Mouse (Mus musculus) heart, postnatal 25 days (tissue): ENCODE measurements around the gene Abca4. TPM values are rescaled to one million over a fixed set of nuclear protein-coding genes. Genes with fewer than 3 reads are reported as not detected.
"Not testable (repeated sequence)": the region's sequence is repeated elsewhere in the genome, so short reads cannot be mapped to it uniquely, and the experiment has no call there.

Experiments
- DNase-seq: peaks from one replicate; pipeline ENCODE4 v3.0.0; 2022; ENCODE audit warnings: low spot score
- intact Hi-C: fragments of 180-260 bp; cut with DNase I; formaldehyde crosslinking; loops from one replicate; pipeline ENCODE4 v1.15.1; 2025
- total RNA-seq, 2 experiments: library from RNA; stranded (reverse); gene quantifications; 2 replicates each; pipeline ENCODE4 v1.2.3; 2021

Abca4 gene
- total RNA-seq, 2 experiments from 2014 or later, result 2.3 TPM

- peak; percentile 34 for DNase-seq
- intact Hi-C loops, result no loop called here
These were observed 3.9 kb downstream of the Abca4 start for GRCm38 (mm10) chr3:122047921-122048861.

GRCm38 (mm10) chr3:122049158-122049557 is 4.9 kb downstream of the Abca4 start:
- no peak for DNase-seq
- intact Hi-C loops, result no loop called here

GRCm38 (mm10) chr3:122058439-122059198 is 14.4 kb downstream of the Abca4 start:
- DNase-seq, result no peak
- intact Hi-C loops, result no loop called here

GRCm38 (mm10) chr3:122062586-122062985 is 18.3 kb downstream of the Abca4 start:
- intact Hi-C loops, result no loop called here

DNA sequence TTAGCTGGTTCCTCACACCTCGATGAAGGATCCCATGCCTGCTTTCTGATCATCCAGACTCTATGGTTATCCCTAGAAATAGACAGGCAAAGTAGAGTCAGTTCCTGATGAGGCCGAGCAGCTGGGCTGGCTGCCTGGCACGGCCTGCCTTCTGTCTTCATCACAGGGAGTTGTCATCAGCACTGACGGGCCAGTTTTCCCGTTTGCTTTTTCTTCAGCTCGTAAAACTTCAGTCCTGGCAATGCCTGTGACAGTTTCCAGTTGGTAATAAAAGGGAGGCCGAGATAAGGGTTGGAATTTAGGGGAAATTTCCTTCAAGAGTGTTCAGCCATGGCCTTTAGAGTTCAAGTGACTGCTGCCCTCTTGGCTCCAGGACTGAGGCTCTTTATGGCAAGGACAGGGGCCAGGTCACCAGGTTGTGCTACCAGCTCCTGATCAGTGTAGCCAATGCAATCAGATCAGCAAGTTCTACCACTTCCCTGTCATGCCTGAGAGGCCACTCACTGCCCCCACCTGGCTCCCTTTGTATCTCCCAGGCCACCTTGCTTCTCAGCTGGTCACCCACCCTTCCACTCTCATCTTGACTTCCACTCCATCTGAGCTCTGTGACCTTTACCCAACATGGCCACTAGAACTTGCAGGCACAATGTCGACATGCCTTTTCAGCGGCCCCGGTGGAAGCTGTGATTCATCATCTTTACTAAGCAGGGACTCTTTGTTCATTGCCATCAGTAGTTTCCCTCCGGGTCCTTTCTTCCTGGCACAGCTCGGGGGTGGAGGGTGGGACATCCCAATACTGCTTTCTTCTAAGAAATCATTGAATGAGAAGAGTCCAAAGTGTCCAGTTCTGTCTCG is 20.5 kb downstream of the Abca4 start:
- peak; percentile 48 for DNase-seq
- intact Hi-C loops, result no loop called here

More at GRCm38 (mm10) chr3:122062586-122062985, 18.3 kb downstream of the Abca4 start:
- DNase-seq, result no peak

- intact Hi-C loops, result no loop called here
- DNase-seq, result no peak
These were observed 27.5 kb downstream of the Abca4 start for GRCm38 (mm10) chr3:122071769-122072168.

- intact Hi-C loops, result no loop called here
These were observed 28.7 kb downstream of the Abca4 start for GRCm38 (mm10) chr3:122072646-122073571.

GRCm38 (mm10) chr3:122073595-122073994 is 29.4 kb downstream of the Abca4 start:
- intact Hi-C loops, result no loop called here
- no peak for DNase-seq

More at GRCm38 (mm10) chr3:122072646-122073571, 28.7 kb downstream of the Abca4 start:
- no peak for DNase-seq

DNA sequence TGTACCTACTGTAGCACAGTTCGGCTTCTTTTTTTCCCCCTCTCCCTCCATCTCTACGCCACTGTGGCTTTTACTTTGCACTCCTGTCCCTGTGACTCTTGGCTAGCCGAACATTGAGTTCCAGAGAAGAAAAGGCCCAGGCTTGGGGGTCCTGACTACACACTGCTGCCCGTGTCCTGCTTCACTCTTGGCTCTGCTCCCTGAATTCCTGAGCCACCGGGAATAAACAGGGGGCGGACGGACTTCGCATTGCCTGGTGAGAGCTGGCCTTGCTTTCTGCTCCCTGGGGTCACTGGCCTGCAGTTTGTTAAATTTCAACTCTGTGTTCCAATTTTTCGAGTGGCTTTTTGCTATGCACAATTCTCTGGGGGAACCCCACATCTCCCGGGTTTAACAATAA is 30.1 kb downstream of the Abca4 start:
- DNase-seq, result no peak
- intact Hi-C loops, result no loop called here

GRCm38 (mm10) chr3:122078141-122078540 is 33.9 kb downstream of the Abca4 start:
- intact Hi-C loops, result loop anchor here (2.0 kb wide), 1 partner anchor 27 kb away; no protein-coding TSS in a partner anchor
- peak; percentile 66 for DNase-seq

DNA sequence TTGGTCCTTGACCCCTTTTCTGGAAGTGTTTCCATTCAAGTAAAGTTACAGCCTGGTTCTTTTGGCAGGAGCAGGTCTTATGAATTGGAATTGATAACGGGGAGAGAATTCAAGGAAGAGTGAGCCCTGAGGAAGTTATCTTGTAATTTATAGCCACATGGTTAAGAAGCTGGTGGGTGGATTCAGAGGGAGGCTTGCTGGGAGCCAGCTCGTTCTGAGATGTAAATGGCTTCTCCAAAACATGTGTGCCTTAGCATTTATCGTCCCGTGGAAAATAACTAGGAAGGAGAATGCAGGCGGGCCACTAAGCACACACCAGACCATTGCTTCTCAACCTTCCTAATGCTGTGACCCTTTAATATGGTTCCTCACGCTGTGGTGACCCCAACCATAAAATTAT is 34.9 kb downstream of the Abca4 start:
- intact Hi-C loops, result loop anchor here (2.0 kb wide), 1 partner anchor 26 kb away; no protein-coding TSS in a partner anchor
- DNase-seq, result no peak

DNA sequence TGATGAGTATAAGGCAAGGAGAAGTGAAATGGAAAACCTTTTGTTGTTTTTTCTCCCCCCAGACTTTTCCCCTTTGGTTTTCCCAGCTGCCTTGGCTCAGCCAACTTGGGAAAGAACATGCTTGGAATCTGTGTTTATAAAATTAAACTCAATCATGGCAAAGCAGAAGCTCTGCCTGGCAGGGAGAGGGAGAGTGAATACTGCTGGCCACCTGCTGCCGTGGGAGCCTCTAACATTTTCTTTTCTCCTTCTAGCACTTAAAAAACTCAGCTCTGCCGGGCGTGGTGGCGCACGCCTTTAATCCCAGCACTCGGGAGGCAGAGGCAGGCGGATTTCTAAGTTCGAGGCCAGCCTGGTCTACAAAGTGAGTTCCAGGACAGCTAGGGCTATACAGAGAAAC is 37.4 kb downstream of the Abca4 start:
- DNase-seq, intact Hi-C loops: not testable (repeated sequence)

DNA sequence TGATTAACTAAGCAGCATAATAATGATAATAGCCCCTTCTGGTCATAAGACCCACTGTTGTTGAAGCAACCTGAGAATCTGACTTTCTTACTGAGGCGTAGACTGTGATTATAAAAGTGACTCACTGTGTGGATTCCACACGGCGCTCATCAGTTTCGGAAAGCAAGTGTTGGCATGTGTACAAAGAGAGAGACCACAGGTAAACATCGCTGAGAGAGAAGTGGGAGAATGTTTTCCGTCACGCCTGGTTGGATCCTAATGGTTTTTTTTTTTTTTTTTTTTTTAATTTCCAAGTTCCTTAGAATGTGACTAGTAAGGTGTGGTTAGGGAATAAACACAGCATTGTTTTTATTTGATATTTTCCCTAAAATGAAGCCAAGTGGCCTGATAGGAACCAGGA is 38.1 kb downstream of the Abca4 start:
- no peak for DNase-seq
- intact Hi-C loops, result no loop called here

DNA sequence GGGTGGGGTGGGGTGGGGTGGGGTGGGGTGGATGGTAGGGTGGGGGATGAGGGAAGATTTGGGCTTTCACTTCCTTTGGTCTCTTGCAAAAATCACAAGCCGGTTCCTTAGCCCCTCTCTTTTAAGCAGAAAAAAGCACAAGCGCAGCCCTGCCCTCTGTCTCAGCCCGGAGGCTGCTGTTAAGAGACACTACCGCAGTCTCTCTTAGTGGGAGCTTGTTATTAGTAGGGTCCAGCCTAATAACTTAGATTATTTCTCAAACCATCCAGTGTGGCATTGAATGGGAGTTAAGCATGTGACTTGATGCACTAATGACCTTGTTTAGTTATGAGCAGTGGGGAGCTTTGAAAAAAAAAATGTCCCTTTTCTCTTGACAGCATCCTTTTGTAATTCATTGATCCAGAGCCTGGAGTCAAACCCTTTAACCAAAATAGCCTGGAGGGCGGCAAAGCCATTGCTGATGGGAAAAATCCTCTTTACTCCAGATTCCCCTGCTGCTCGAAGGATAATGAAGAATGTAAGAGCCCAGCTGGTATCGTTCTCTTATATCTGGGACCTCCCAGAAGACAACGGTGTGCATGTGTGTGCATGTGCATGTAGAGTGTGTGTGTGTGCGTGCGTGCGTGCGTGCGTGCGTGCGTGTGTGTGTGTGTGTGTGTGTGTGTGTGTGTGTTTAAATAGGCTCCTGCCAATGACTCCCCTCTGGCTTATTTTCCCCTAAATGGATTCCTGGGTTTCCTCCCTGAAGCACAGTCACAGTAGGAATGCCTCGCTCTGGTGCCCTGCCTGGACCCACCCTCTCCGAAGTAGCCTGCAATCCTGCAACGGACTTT is 41.1 kb downstream of the Abca4 start:
- intact Hi-C loops, result no loop called here
- DNase-seq, result no peak

DNA sequence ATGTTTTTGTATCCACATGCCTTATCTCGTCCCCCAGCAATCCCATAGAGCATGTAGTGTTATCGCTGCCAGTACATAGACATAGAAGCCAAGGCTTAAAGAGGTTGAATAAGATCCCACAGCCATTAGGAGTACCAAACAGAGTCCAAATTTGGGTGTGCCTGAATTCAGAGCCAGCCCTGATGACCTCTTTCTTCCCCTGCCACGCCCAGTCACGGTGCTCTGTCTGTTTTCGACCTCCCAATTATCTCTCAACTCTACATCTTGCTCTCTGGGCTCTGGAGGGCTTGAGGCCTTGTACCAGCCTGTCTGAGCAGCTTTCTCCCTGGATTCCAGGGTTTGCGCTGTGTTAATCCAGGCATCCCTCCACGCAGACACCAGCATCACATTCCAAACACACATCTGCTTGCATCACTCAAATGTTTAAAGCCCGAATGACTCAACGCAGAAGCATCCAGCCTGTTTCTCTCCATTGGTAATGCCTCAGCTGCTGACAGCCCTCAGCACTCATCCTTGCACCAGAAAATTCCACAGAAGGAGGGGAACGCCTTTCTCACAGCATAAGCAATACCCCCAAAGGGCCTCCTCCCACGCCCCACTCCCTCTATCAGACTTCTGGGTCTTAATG is 43.9 kb downstream of the Abca4 start:
- intact Hi-C loops, result no loop called here
- DNase-seq, result peak; percentile 39

DNA sequence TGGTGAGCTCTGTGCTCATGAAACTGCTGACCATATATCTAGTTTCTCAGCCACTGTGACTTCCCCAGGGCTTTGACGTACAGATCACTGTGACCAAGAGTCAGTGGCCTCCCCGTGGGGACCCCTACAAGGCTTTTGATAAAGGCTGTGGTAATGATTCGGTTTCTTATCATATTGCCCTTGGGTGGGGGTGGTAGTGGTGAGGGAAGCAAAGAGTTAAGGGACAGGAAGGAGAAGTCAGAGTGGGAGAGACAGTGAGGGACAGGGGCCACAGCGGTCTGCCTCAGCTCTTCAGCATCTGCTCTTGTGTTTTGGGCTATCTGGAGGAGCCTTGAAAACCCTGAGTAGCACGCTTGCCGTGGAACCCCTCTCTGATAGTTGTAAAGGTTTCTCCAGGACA is 46.1 kb downstream of the Abca4 start:
- no peak for DNase-seq
- intact Hi-C loops, result no loop called here

DNA sequence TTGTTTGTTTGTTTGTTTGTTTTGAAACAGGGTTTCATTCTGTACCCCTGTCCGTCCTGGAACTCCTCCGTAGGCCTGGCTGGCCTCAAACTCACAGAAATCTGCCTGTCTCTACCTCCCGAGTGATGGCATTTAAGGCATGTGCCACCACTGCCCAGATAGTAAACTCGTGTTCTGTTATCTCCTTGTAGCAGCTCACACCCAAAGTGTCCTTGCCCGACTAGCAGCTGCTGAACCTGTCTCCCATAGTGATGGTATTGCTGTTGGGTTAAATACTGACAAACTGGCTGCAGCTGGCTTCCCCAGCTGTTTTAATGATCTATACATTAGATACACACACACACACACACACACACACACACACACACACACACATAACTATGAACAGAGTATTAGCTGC is 55.5 kb downstream of the Abca4 start:
- intact Hi-C loops, result no loop called here
- no peak for DNase-seq

- DNase-seq, result no peak
- intact Hi-C loops, result no loop called here
These were observed 57.8 kb downstream of the Abca4 start for GRCm38 (mm10) chr3:122102091-122102490.
